Mouse (Mus musculus): Measurements from ENCODE around the gene Nckap1.

The Nckap1 gene

GRCm38 (mm10) chr2:80581043-80581711, at the start of gene Nckap1:
Nckap1 (minus strand) TSS chr2:80581380.
- DNase-seq = peak; percentile 90

- no peak for DNase-seq
Observed at GRCm38 (mm10) chr2:80624523-80624922, 43.3 kb upstream of the Nckap1 start.

- DNase-seq = no peak
Observed at GRCm38 (mm10) chr2:80621921-80622320, 40.7 kb upstream of the Nckap1 start.

GRCm38 (mm10) chr2:80618991-80619390, 37.8 kb upstream of the Nckap1 start:
- DNase-seq = no peak

- DNase-seq = peak; percentile 97
Observed at GRCm38 (mm10) chr2:80616854-80617737, 35.9 kb upstream of the Nckap1 start, which contains the start of the genes Dusp19 and Nup35. Dusp19 (plus strand) TSS chr2:80617045. Nup35 (plus strand) TSS chr2:80617236.

GRCm38 (mm10) chr2:80612796-80613195, 31.6 kb upstream of the Nckap1 start:
- DNase-seq = no peak

GRCm38 (mm10) chr2:80612286-80612685, 31.1 kb upstream of the Nckap1 start:
- no peak for DNase-seq

GRCm38 (mm10) chr2:80603771-80604426, 22.7 kb upstream of the Nckap1 start:
- no peak for DNase-seq

- DNase-seq = no peak
Observed at GRCm38 (mm10) chr2:80602756-80603155, 21.6 kb upstream of the Nckap1 start.

- peak; percentile 55 for DNase-seq
Observed at GRCm38 (mm10) chr2:80600611-80601010, 19.4 kb upstream of the Nckap1 start.

- DNase-seq = no peak
Observed at GRCm38 (mm10) chr2:80599850-80600249, 18.7 kb upstream of the Nckap1 start.

GRCm38 (mm10) chr2:80596960-80597359, 15.8 kb upstream of the Nckap1 start:
- no peak for DNase-seq

GRCm38 (mm10) chr2:80594215-80594918, 13.2 kb upstream of the Nckap1 start:
- DNase-seq = no peak

GRCm38 (mm10) chr2:80582356-80582755, 1.2 kb upstream of the Nckap1 start:
- DNase-seq = no peak

- peak; percentile 31 for DNase-seq
Observed at GRCm38 (mm10) chr2:80580311-80580961, 744 bp downstream of the Nckap1 start.

GRCm38 (mm10) chr2:80579253-80579891, 1.8 kb downstream of the Nckap1 start:
- no peak for DNase-seq

- DNase-seq = peak; percentile 56
Observed at GRCm38 (mm10) chr2:80577286-80577685, 3.9 kb downstream of the Nckap1 start.

GRCm38 (mm10) chr2:80570656-80571055, 10.5 kb downstream of the Nckap1 start:
- no peak for DNase-seq

- no peak for DNase-seq
Observed at GRCm38 (mm10) chr2:80567411-80567810, 13.8 kb downstream of the Nckap1 start.

GRCm38 (mm10) chr2:80562253-80562652, 18.9 kb downstream of the Nckap1 start:
- DNase-seq = no peak

- peak; percentile 72 for DNase-seq
Observed at GRCm38 (mm10) chr2:80561478-80561877, 19.7 kb downstream of the Nckap1 start.

- DNase-seq = no peak
Observed at GRCm38 (mm10) chr2:80560773-80561172, 20.4 kb downstream of the Nckap1 start.
